Comparison of ENCODE assay signal across 8 mouse cellular contexts in the genomic region with DNA sequence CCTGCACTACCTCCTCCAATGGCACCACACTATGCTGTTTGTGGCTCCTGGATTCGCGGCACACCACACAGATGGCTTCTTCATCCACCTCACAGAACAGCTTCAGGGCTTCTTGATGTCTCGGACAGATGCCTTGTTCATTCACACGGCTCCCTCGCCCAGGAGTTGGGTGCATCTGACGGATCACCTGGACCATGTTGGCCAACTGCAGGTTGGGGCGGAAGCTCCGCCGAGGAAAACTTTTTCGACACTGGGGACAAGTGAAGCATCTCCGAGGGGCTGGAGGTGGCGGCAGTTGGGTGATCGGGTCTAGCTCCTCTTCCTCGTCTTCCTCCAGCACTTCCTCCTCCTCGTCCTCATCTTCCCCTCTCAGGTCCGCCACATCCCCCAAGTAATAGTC. TPM values are rescaled to one million over a fixed set of nuclear protein-coding genes. Genes with fewer than 3 reads are reported as not detected.
DNase-seq lines count a peak whose midpoint lies in the region; ATAC-seq and TF ChIP-seq lines count a peak whose summit lies in the region.

No protein-coding gene starts in this region.

- H3K36me3 ChIP-seq in heart, embryonic 12.5 days: peaks cover 19% of the 10 kb centered on the region
- H3K36me3 ChIP-seq in ES-E14 (ENCODE audit: control insufficient read depth, insufficient read depth, low read length, poor library complexity, severe bottlenecking): peaks cover 25% of the 10 kb centered on the region
- H3K36me3 ChIP-seq in forebrain, embryonic 16.5 days (ENCODE audit: control insufficient read depth, insufficient read depth): peaks cover 5% of the 10 kb centered on the region
- H3K36me3 ChIP-seq in liver, postnatal 0 days (replicated peaks; ENCODE audit: insufficient read depth, low read length): peaks cover 16% of the 10 kb centered on the region

- peaks cover 15% of the 10 kb centered on the region for H3K4me1 ChIP-seq in heart, embryonic 12.5 days (replicated peaks)
- peaks cover 0 to 2% of the 10 kb centered on the region in 2 experiments; a peak in 1 of 4 replicates for H3K4me1 ChIP-seq in ES-E14 (ENCODE audit: control insufficient read depth in 2 of 2, insufficient read depth in 2 of 2, low read length in 2 of 2, poor library complexity in 1 of 2)
- peaks cover 28% of the 10 kb centered on the region for H3K4me1 ChIP-seq in forebrain, embryonic 16.5 days (replicated peaks; ENCODE audit: control insufficient read depth, insufficient read depth, low read length)
- peaks cover 38% of the 10 kb centered on the region for H3K4me1 ChIP-seq in liver, postnatal 0 days (ENCODE audit: insufficient read depth)

- in situ Hi-C loops in ES-E14 (cut with MboI; ENCODE audit: low sequenced_read_pairs in 2 of 2, unreplicated experiment in 2 of 2): no loop called here

- peak overlapping the region; percentile 92 for H3K9ac ChIP-seq in heart, embryonic 12.5 days
- peak overlapping the region; percentile 88 for H3K9ac ChIP-seq in ES-E14 (ENCODE audit: insufficient read depth, low read depth, low read length, poor library complexity, severe bottlenecking)
- peak overlapping the region; percentile 20; the same call in 1 of the 2 replicates for H3K9ac ChIP-seq in forebrain, embryonic 16.5 days (replicated peaks; ENCODE audit: low read depth, low read length)
- H3K9ac ChIP-seq in liver, postnatal 0 days (replicated peaks): peak overlapping the region; percentile 17; the same call in 1 of the 2 replicates

- peak overlapping the region; percentile 91 for H3K4me3 ChIP-seq in heart, embryonic 12.5 days
- H3K4me3 ChIP-seq in ES-E14 (ENCODE audit: insufficient read depth in 1 of 2, low read depth in 1 of 2, low read length in 2 of 2, poor library complexity in 1 of 2, severe bottlenecking in 1 of 2): peak overlapping the region; percentile 96 to 99
- peak overlapping the region; percentile 80 for H3K4me3 ChIP-seq in forebrain, embryonic 16.5 days (replicated peaks; ENCODE audit: low read length)
- H3K4me3 ChIP-seq in liver, postnatal 0 days (ENCODE audit: low read depth, low read length): peak overlapping the region; percentile 82

- intact Hi-C loops in heart, postnatal 25 days (cut with DNase I): loop anchor here (2.0 kb wide), 1 partner anchor 15 kb away; a partner anchor contains a TSS

- no peak overlapping the region for H3K27ac ChIP-seq in heart, embryonic 12.5 days (ENCODE audit: poor library complexity, severe bottlenecking)
- no peak overlapping the region for H3K27ac ChIP-seq in ES-E14 (ENCODE audit: insufficient read depth, low read depth, low read length, poor library complexity, severe bottlenecking)
- H3K27ac ChIP-seq in forebrain, embryonic 16.5 days (ENCODE audit: low read length): no peak overlapping the region
- H3K27ac ChIP-seq in liver, postnatal 0 days (ENCODE audit: low read depth): peak overlapping the region; percentile 99

- peak overlapping the region; percentile 82 for H3K4me2 ChIP-seq in heart, embryonic 12.5 days
- peak overlapping the region; percentile 79 for H3K4me2 ChIP-seq in forebrain, embryonic 16.5 days (ENCODE audit: low read length)
- H3K4me2 ChIP-seq in liver, postnatal 0 days (ENCODE audit: low read depth, low read length): peak overlapping the region; percentile 84

- no peak for DNase-seq in heart, postnatal 25 days (ENCODE audit: low spot score)
- DNase-seq in ES-E14 (ENCODE audit: low read depth, low spot score): no peak
- DNase-seq in liver, postnatal 0 days: no peak
- no peak for DNase-seq in layer of hippocampus, postnatal 14 days (ENCODE audit: low spot score in 2 of 2)
- DNase-seq in layer of hippocampus, adult 9-10 months (ENCODE audit: low spot score): no peak
- no peak for DNase-seq in urinary bladder, postnatal 36 days (ENCODE audit: low spot score in 2 of 2)

- no peaks in the 10 kb centered on the region for H3K27me3 ChIP-seq in heart, embryonic 12.5 days (replicated peaks)
- no peaks in the 10 kb centered on the region for H3K27me3 ChIP-seq in forebrain, embryonic 16.5 days (replicated peaks; ENCODE audit: control insufficient read depth, insufficient read depth, low read length)
- no peaks in the 10 kb centered on the region for H3K27me3 ChIP-seq in liver, postnatal 0 days (ENCODE audit: insufficient read depth, low read length)

- WGBS in heart, embryonic 12.5 days: 72% methylated on average over 16 of the region's 16 CpGs
- 76% methylated on average over 16 of the region's 16 CpGs for WGBS in forebrain, embryonic 16.5 days
- WGBS in liver, postnatal 0 days (ENCODE audit: insufficient replicate concordance): 52% methylated on average over 16 of the region's 16 CpGs

- no peak for ATAC-seq in heart, embryonic 12.5 days (ENCODE audit: insufficient number of reproducible peaks, low FRiP score)
- no peak for ATAC-seq in forebrain, embryonic 16.5 days
- ATAC-seq in liver, postnatal 0 days: no peak

- H3K9me3 ChIP-seq in heart, embryonic 12.5 days (replicated peaks): no peaks in the 10 kb centered on the region
- no peaks in the 10 kb centered on the region for H3K9me3 ChIP-seq in ES-E14 (ENCODE audit: control insufficient read depth, insufficient read depth, low read depth, low read length)
- no peaks in the 10 kb centered on the region for H3K9me3 ChIP-seq in forebrain, embryonic 16.5 days (ENCODE audit: control insufficient read depth, low read length)
- no peaks in the 10 kb centered on the region for H3K9me3 ChIP-seq in liver, postnatal 0 days (ENCODE audit: low read length)

- no peak for TF ChIP-seq EP300 in liver, postnatal 0 days (IDR thresholded peaks at IDR 0.05; ENCODE audit: low read depth)

- no peak for TF ChIP-seq CTCF in liver, postnatal 0 days (IDR thresholded peaks at IDR 0.05; ENCODE audit: low read depth)

TF ChIP-seq in ES-E14, 5 proteins besides CTCF, POLR2A, EP300 and RAD21:
- no peak for TF ChIP-seq ZC3H11A (IDR thresholded peaks at IDR 0.05; ENCODE audit: borderline replicate concordance, low read depth, low read length)
- TF ChIP-seq MAFK (IDR thresholded peaks at IDR 0.05; ENCODE audit: insufficient read depth, low read depth, low read length): no peak
- TF ChIP-seq CHD2 (IDR thresholded peaks at IDR 0.05; ENCODE audit: low read depth, low read length): no peak
- no peak for TF ChIP-seq HCFC1 (IDR thresholded peaks at IDR 0.05; ENCODE audit: borderline replicate concordance, insufficient read depth, low read length)
- no peak for TF ChIP-seq ZNF384 (IDR thresholded peaks at IDR 0.05; ENCODE audit: low read depth, low read length)
TF ChIP-seq in ES-E14: peak in this region for 0.

RNA-seq across cellular contexts. Expression of a gene that starts 1.3 kb away (rescaled TPM):
- polyA plus RNA-seq in heart, embryonic 12.5 days (2016; fragmentation: Nextera tagmentation; extraction: Ambion mirVana): 4.3 and 4.4 TPM in 2 replicates
- 10 to 100 TPM; 17.8 to 20.4 TPM for total RNA-seq in heart, postnatal 25 days (2021)
- total RNA-seq in ES-E14 (2012; rRNA removed): 47.8 and 52.8 TPM in 2 replicates
- 7.2 and 7.6 TPM in 2 replicates for polyA plus RNA-seq in forebrain, embryonic 16.5 days (2015; fragmentation: Nextera tagmentation; extraction: Ambion mirVana)
- 2.2 and 2.3 TPM in 2 replicates for polyA plus RNA-seq in liver, postnatal 0 days (2015; fragmentation: Nextera tagmentation; extraction: Ambion mirVana)
- 10 to 100 TPM; 47.1 to 48.6 TPM for total RNA-seq in layer of hippocampus, postnatal 14 days (2021)

RNA-seq across cellular contexts. Expression of a gene that starts 10.1 kb away (rescaled TPM):
- polyA plus RNA-seq in heart, embryonic 12.5 days (2016; fragmentation: Nextera tagmentation; extraction: Ambion mirVana): 0.39 and 0.52 TPM in 2 replicates
- 10 to 100 TPM; 15.7 to 23.2 TPM for total RNA-seq in heart, postnatal 25 days (2021)
- 5.9 and 6.1 TPM in 2 replicates for total RNA-seq in ES-E14 (2012; rRNA removed)
- 1.4 and 2.0 TPM in 2 replicates for polyA plus RNA-seq in forebrain, embryonic 16.5 days (2015; fragmentation: Nextera tagmentation; extraction: Ambion mirVana)
- polyA plus RNA-seq in liver, postnatal 0 days (2015; fragmentation: Nextera tagmentation; extraction: Ambion mirVana): 0.48 and 0.52 TPM in 2 replicates
- 1 to 10 TPM; 2.4 to 3.3 TPM for total RNA-seq in layer of hippocampus, postnatal 14 days (2021)

RNA-seq across cellular contexts. Expression of a gene that starts 10.6 kb away (rescaled TPM):
- polyA plus RNA-seq in heart, embryonic 12.5 days (2016; fragmentation: Nextera tagmentation; extraction: Ambion mirVana): 3.3 and 5.3 TPM in 2 replicates
- 1 to 10 TPM; 2.0 to 3.2 TPM for total RNA-seq in heart, postnatal 25 days (2021)
- total RNA-seq in ES-E14 (2012; rRNA removed): 11.4 and 12.2 TPM in 2 replicates
- 2.8 and 3.9 TPM in 2 replicates for polyA plus RNA-seq in forebrain, embryonic 16.5 days (2015; fragmentation: Nextera tagmentation; extraction: Ambion mirVana)
- 4.9 and 5.0 TPM in 2 replicates for polyA plus RNA-seq in liver, postnatal 0 days (2015; fragmentation: Nextera tagmentation; extraction: Ambion mirVana)
- total RNA-seq in layer of hippocampus, postnatal 14 days (2021): 1 to 10 TPM; 1.4 to 1.9 TPM

RNA-seq across cellular contexts. Expression of a gene that starts 15.7 kb away (rescaled TPM):
- 397 and 428 TPM in 2 replicates for polyA plus RNA-seq in heart, embryonic 12.5 days (2016; fragmentation: Nextera tagmentation; extraction: Ambion mirVana)
- total RNA-seq in heart, postnatal 25 days (2021): 100 to 1,000 TPM; 397 to 416 TPM
- 3,112 and 3,420 TPM in 2 replicates for total RNA-seq in ES-E14 (2012; rRNA removed)
- 451 and 473 TPM in 2 replicates for polyA plus RNA-seq in forebrain, embryonic 16.5 days (2015; fragmentation: Nextera tagmentation; extraction: Ambion mirVana)
- polyA plus RNA-seq in liver, postnatal 0 days (2015; fragmentation: Nextera tagmentation; extraction: Ambion mirVana): 397 and 398 TPM in 2 replicates
- total RNA-seq in layer of hippocampus, postnatal 14 days (2021): 100 to 1,000 TPM; 285 to 287 TPM

RNA-seq across cellular contexts. Expression of a gene that starts 55.6 kb away (rescaled TPM):
- 7.6 and 7.7 TPM in 2 replicates for polyA plus RNA-seq in heart, embryonic 12.5 days (2016; fragmentation: Nextera tagmentation; extraction: Ambion mirVana)
- total RNA-seq in heart, postnatal 25 days (2021): 1 to 10 TPM; 8.8 to 8.9 TPM
- 3.3 and 5.7 TPM in 2 replicates for total RNA-seq in ES-E14 (2012; rRNA removed)
- 1.6 TPM in 2 replicates for polyA plus RNA-seq in forebrain, embryonic 16.5 days (2015; fragmentation: Nextera tagmentation; extraction: Ambion mirVana)
- 42.7 and 44.1 TPM in 2 replicates for polyA plus RNA-seq in liver, postnatal 0 days (2015; fragmentation: Nextera tagmentation; extraction: Ambion mirVana)
- 1 to 10 TPM; 4.2 to 5.2 TPM for total RNA-seq in layer of hippocampus, postnatal 14 days (2021)

Comparison
In these comparisons a context has a peak if more than half of its experiments do, and no peak if none do; other contexts are left out.
1. H3K9ac ChIP-seq: peak in every context shown above with its lines; median percentile 92 in heart, embryonic 12.5 days; 88 in ES-E14; 20 in forebrain, embryonic 16.5 days; 17 in liver, postnatal 0 days.